Mouse (Mus musculus) gastrocnemius, adult 8-10 months (tissue): ENCODE results near the gene Commd3. TPM values are rescaled to one million over a fixed set of nuclear protein-coding genes. Genes with fewer than 3 reads are reported as not detected.
A peak's percentile ranks its signal among the peaks of the same experiment; 100 is the strongest.

Experiments used
- DNase-seq, 2 experiments: peaks; one replicate each; pipeline ENCODE4 v3.0.0; 2022; ENCODE audit warnings: low spot score in 2 of 2
- total RNA-seq, 4 experiments: library from RNA; stranded (reverse); gene quantifications; 2 replicates each; pipeline ENCODE4 v1.2.4; 2022

Commd3 gene
- total RNA-seq: 100 to 1,000 TPM in 1 of 4 experiments, 10 to 100 TPM in 3; 93.3 to 100 (median 94.8) TPM

GRCm38 (mm10) chr2:18672133-18672765 lies at the start of gene Commd3:
Gene Commd3 (plus strand): TSS chr2:18672384.
- peak; percentile 89 to 90 for DNase-seq

GRCm38 (mm10) chr2:18623219-18623618 lies 49.0 kb upstream of the Commd3 start:
- no peak for DNase-seq

GRCm38 (mm10) chr2:18630547-18630946 lies 41.6 kb upstream of the Commd3 start:
- DNase-seq: no peak

GRCm38 (mm10) chr2:18635052-18635451 lies 37.1 kb upstream of the Commd3 start:
- DNase-seq: peak; percentile 63 to 72

- no peak for DNase-seq
Measured at GRCm38 (mm10) chr2:18648563-18648962, 23.6 kb upstream of the Commd3 start.

- DNase-seq: no peak
Measured at GRCm38 (mm10) chr2:18654821-18655220, 17.4 kb upstream of the Commd3 start.

- no peak for DNase-seq
Measured at GRCm38 (mm10) chr2:18664003-18664402, 8.2 kb upstream of the Commd3 start.

- no peak for DNase-seq
Measured at GRCm38 (mm10) chr2:18671041-18671440, 1.1 kb upstream of the Commd3 start.

- no peak for DNase-seq
Measured at GRCm38 (mm10) chr2:18672766-18673164, 581 bp downstream of the Commd3 start.

GRCm38 (mm10) chr2:18673766-18674165 lies 1.6 kb downstream of the Commd3 start:
- no peak for DNase-seq

GRCm38 (mm10) chr2:18674193-18674902 lies 2.2 kb downstream of the Commd3 start:
- no peak for DNase-seq

- no peak for DNase-seq
Measured at GRCm38 (mm10) chr2:18675681-18676456, 3.7 kb downstream of the Commd3 start.

GRCm38 (mm10) chr2:18676457-18676935 lies 4.3 kb downstream of the Commd3 start:
- DNase-seq: peak; percentile 41 to 63

- peak; percentile 47 to 56 for DNase-seq
Measured at GRCm38 (mm10) chr2:18676936-18677491, 4.8 kb downstream of the Commd3 start, which contains the start of gene Bmi1. Gene Bmi1 (plus strand): TSS chr2:18677018.

GRCm38 (mm10) chr2:18677631-18678471 lies 5.7 kb downstream of the Commd3 start:
- peak; percentile 17 to 28 for DNase-seq

- DNase-seq: no peak
Measured at GRCm38 (mm10) chr2:18679701-18680100, 7.5 kb downstream of the Commd3 start.

GRCm38 (mm10) chr2:18680501-18680900 lies 8.3 kb downstream of the Commd3 start:
- DNase-seq: no peak

- DNase-seq: peak in 1 of 2 experiments; percentile 22
Measured at GRCm38 (mm10) chr2:18680961-18681360, 8.8 kb downstream of the Commd3 start.

- no peak for DNase-seq
Measured at GRCm38 (mm10) chr2:18684062-18684461, 11.9 kb downstream of the Commd3 start.

GRCm38 (mm10) chr2:18686386-18686785 lies 14.2 kb downstream of the Commd3 start:
- no peak for DNase-seq
